ENCODE assay signal across 25 mouse cellular contexts in genomic region chr17:42418449-42418848, GRCm38 (mm10).
DNase-seq lines count a peak whose midpoint lies in the region; ATAC-seq lines count a peak whose summit lies in the region.
"Had no signal": no experiment of that assay in that cellular context is flagged by ENCODE, and none has a peak within 500 bp of the region (broad histone marks: within the 10 kb centered on the region; RNA-seq: fewer than 3 reads in every experiment).

No protein-coding gene starts in this region.

- H3K36me3 ChIP-seq in forebrain, embryonic 14.5 days (ENCODE audit: control insufficient read depth, insufficient read depth, low read length) = no peaks in the 10 kb centered on the region
- H3K36me3 ChIP-seq in forebrain, embryonic 10.5 days (replicated peaks) = no peaks in the 10 kb centered on the region
- H3K36me3 ChIP-seq: heart, embryonic 13.5 days; midbrain, embryonic 15.5 days; neural tube, embryonic 12.5 days had no signal

- 88% methylated on average over 1 of the region's 1 CpGs for WGBS in forebrain, embryonic 14.5 days
- WGBS in forebrain, embryonic 10.5 days = 77% methylated on average over 1 of the region's 1 CpGs

- H3K9ac ChIP-seq in forebrain, embryonic 14.5 days (ENCODE audit: low read length) = no peak overlapping the region
- H3K9ac ChIP-seq: forebrain, embryonic 13.5 days; heart, embryonic 13.5 days; hindbrain, embryonic 14.5 days; midbrain, embryonic 15.5 days; neural tube, embryonic 12.5 days had no signal

- H3K4me3 ChIP-seq in forebrain, embryonic 14.5 days (ENCODE audit: low read depth, low read length) = no peak overlapping the region
- H3K4me3 ChIP-seq in forebrain, embryonic 10.5 days = no peak overlapping the region
- H3K4me3 ChIP-seq: forebrain, embryonic 13.5 days; heart, embryonic 13.5 days; midbrain, embryonic 15.5 days; neural tube, embryonic 12.5 days had no signal

- ATAC-seq in forebrain, embryonic 14.5 days = no peak
- ATAC-seq: CD4-positive, CD25-positive, alpha-beta regulatory T cell, adult 4 months; forebrain, embryonic 13.5 days; inflammation-experienced regulatory T-cells, adult 6 months; midbrain, embryonic 15.5 days had no signal

- H3K9me3 ChIP-seq in forebrain, embryonic 14.5 days (replicated peaks; ENCODE audit: control insufficient read depth, low read length) = no peaks in the 10 kb centered on the region
- H3K9me3 ChIP-seq in forebrain, embryonic 10.5 days = no peaks in the 10 kb centered on the region
- H3K9me3 ChIP-seq: forebrain, embryonic 13.5 days; heart, embryonic 13.5 days; midbrain, embryonic 15.5 days; neural tube, embryonic 12.5 days had no signal

- no peak overlapping the region for H3K4me2 ChIP-seq in forebrain, embryonic 14.5 days (ENCODE audit: low read length)
- H3K4me2 ChIP-seq: forebrain, embryonic 13.5 days; heart, embryonic 13.5 days; hindbrain, embryonic 14.5 days; midbrain, embryonic 15.5 days; neural tube, embryonic 12.5 days had no signal

- H3K4me1 ChIP-seq in forebrain, embryonic 14.5 days (ENCODE audit: control insufficient read depth, insufficient read depth, low read length) = no peaks in the 10 kb centered on the region
- H3K4me1 ChIP-seq in forebrain, embryonic 10.5 days = no peaks in the 10 kb centered on the region
- H3K4me1 ChIP-seq: forebrain, embryonic 13.5 days; heart, embryonic 13.5 days; midbrain, embryonic 15.5 days; neural tube, embryonic 12.5 days had no signal

- peak; percentile 3 for DNase-seq in forebrain, embryonic 14.5 days (ENCODE audit: low spot score)
- DNase-seq in forebrain, embryonic 10.5 days (ENCODE audit: extremely low spot score, low spot score) = no peak
- DNase-seq in brain, adult 2 months (ENCODE audit: low read depth, low spot score) = peak; percentile 74
- peak; percentile 47 to 50 for DNase-seq in cerebellum, adult 18-20 months
- peak; percentile 77 to 78 for DNase-seq in cerebellum, postnatal 14 days
- no peak for DNase-seq in embryo, embryonic 11 days
- no peak for DNase-seq in adrenal gland, postnatal 36 days
- DNase-seq: adrenal gland, adult 2 months; gastrocnemius, postnatal 10 days; heart, adult 18-20 months; heart, postnatal 36 days; kidney, adult 18-20 months; kidney, postnatal 4 days; layer of hippocampus, adult 9-11 months; lung, postnatal 4 days; right cerebral cortex, postnatal 14 days; thymus, adult 2 months had no signal

- no peaks in the 10 kb centered on the region for H3K27me3 ChIP-seq in forebrain, embryonic 14.5 days (replicated peaks; ENCODE audit: control insufficient read depth, insufficient read depth, low read length)
- no peaks in the 10 kb centered on the region for H3K27me3 ChIP-seq in forebrain, embryonic 10.5 days (ENCODE audit: poor library complexity, severe bottlenecking)
- H3K27me3 ChIP-seq: forebrain, embryonic 13.5 days; heart, embryonic 13.5 days; midbrain, embryonic 15.5 days; neural tube, embryonic 12.5 days had no signal

- no peak overlapping the region for H3K27ac ChIP-seq in forebrain, embryonic 14.5 days (ENCODE audit: low read depth, low read length)
- no peak overlapping the region for H3K27ac ChIP-seq in forebrain, embryonic 10.5 days
- H3K27ac ChIP-seq: forebrain, embryonic 13.5 days; heart, embryonic 13.5 days; hindbrain, embryonic 14.5 days; midbrain, embryonic 15.5 days; neural tube, embryonic 12.5 days; stomach, postnatal 0 days had no signal

Comparison
In these comparisons a context has a peak if more than half of its experiments do, and no peak if none do; other contexts are left out.
1. DNase-seq: peak in forebrain, embryonic 14.5 days (single experiment), brain, adult 2 months (single experiment), cerebellum, adult 18-20 months (2 of 2) and cerebellum, postnatal 14 days (2 of 2); none in forebrain, embryonic 10.5 days (single experiment), embryo, embryonic 11 days (single experiment) and adrenal gland, postnatal 36 days (0 of 2).